Mouse (Mus musculus): ENCODE data around the gene Tada3.

Gene Tada3

GRCm38 (mm10) chr6:113386025-113386424 is 8.3 kb upstream of the Tada3 start:
- peak; percentile 61 for DNase-seq (ENCODE audit: low spot score)

GRCm38 (mm10) chr6:113385160-113385714 is 7.6 kb upstream of the Tada3 start:
- DNase-seq (ENCODE audit: low spot score): peak; percentile 74

GRCm38 (mm10) chr6:113384351-113384927 is 6.8 kb upstream of the Tada3 start:
- no peak for DNase-seq (ENCODE audit: low spot score)

GRCm38 (mm10) chr6:113380480-113380879 is 2.8 kb upstream of the Tada3 start:
- DNase-seq (ENCODE audit: low spot score): no peak

- DNase-seq (ENCODE audit: low spot score): no peak
Measured at GRCm38 (mm10) chr6:113379246-113379645, 1.6 kb upstream of the Tada3 start.

GRCm38 (mm10) chr6:113377172-113377495 is 549 bp downstream of the Tada3 start:
- DNase-seq (ENCODE audit: low spot score): no peak

GRCm38 (mm10) chr6:113373491-113373890 is 4.2 kb downstream of the Tada3 start:
- no peak for DNase-seq (ENCODE audit: low spot score)

GRCm38 (mm10) chr6:113370194-113370929 is 7.3 kb downstream of the Tada3 start:
- no peak for DNase-seq (ENCODE audit: low spot score)

- DNase-seq (ENCODE audit: low spot score): no peak
Measured at GRCm38 (mm10) chr6:113368577-113368976, 9.1 kb downstream of the Tada3 start.

GRCm38 (mm10) chr6:113368124-113368523 is 9.6 kb downstream of the Tada3 start:
- DNase-seq (ENCODE audit: low spot score): no peak

GRCm38 (mm10) chr6:113367574-113367973 is 10.1 kb downstream of the Tada3 start:
- DNase-seq (ENCODE audit: low spot score): no peak

- DNase-seq (ENCODE audit: low spot score): no peak
Measured at GRCm38 (mm10) chr6:113366639-113367038, 11.0 kb downstream of the Tada3 start.

GRCm38 (mm10) chr6:113364518-113365135 is 13.1 kb downstream of the Tada3 start:
- no peak for DNase-seq (ENCODE audit: low spot score)

GRCm38 (mm10) chr6:113362241-113362640 is 15.4 kb downstream of the Tada3 start:
- DNase-seq (ENCODE audit: low spot score): no peak

- no peak for DNase-seq (ENCODE audit: low spot score)
Measured at GRCm38 (mm10) chr6:113361476-113361875, 16.2 kb downstream of the Tada3 start.

- DNase-seq (ENCODE audit: low spot score): no peak
Measured at GRCm38 (mm10) chr6:113353696-113354095, 24.0 kb downstream of the Tada3 start.

GRCm38 (mm10) chr6:113352820-113353219 is 24.9 kb downstream of the Tada3 start:
- DNase-seq (ENCODE audit: low spot score): no peak

GRCm38 (mm10) chr6:113351653-113352052 is 26.0 kb downstream of the Tada3 start:
- DNase-seq (ENCODE audit: low spot score): no peak

GRCm38 (mm10) chr6:113351161-113351560 is 26.5 kb downstream of the Tada3 start:
- no peak for DNase-seq (ENCODE audit: low spot score)

- no peak for DNase-seq (ENCODE audit: low spot score)
Measured at GRCm38 (mm10) chr6:113350538-113350937, 27.1 kb downstream of the Tada3 start.

- no peak for DNase-seq (ENCODE audit: low spot score)
Measured at GRCm38 (mm10) chr6:113346897-113347296, 30.8 kb downstream of the Tada3 start.

GRCm38 (mm10) chr6:113344321-113344720 is 33.4 kb downstream of the Tada3 start:
- no peak for DNase-seq (ENCODE audit: low spot score)
